Mouse (Mus musculus): ENCODE results near the gene Pik3c2b. TPM values are rescaled to one million over a fixed set of nuclear protein-coding genes. Genes with fewer than 3 reads are reported as not detected.
"Not testable (repeated sequence)": the region's sequence is repeated elsewhere in the genome, so short reads cannot be mapped to it uniquely, and the experiment has no call there.

Pik3c2b gene
- polyA plus RNA-seq, 1 experiment from 2014 or later, result 8.3 TPM

DNA sequence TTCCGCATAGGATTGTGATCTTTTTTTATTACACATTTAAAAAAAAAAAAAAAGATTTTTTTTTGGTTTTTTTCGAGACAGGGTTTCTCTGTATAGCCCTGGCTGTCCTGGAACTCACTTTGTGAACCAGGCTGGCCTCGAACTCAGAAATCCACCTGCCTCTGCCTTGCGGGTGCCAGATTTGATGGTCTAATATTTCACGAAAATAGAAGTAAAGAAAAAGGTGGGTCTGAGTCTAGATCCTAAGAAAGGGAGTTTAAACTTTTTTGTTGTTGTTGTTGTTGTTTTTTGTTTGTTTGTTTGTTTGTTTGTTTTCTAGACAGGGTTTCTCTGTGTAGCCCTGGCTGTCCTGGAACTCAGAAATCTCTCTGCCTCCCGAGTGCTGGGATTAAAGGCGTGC is 10.8 kb upstream of the Pik3c2b start:
- not testable (repeated sequence) for H3K27ac ChIP-seq; H3K9ac ChIP-seq; H3K4me2 ChIP-seq; H3K27me3 ChIP-seq (replicated peaks); H3K4me3 ChIP-seq (replicated peaks); ATAC-seq (ENCODE audit: insufficient read depth, low FRiP score, low read depth); H3K9me3 ChIP-seq; H3K36me3 ChIP-seq; H3K4me1 ChIP-seq
- WGBS, result 74% methylated on average over 7 of the region's 7 CpGs

DNA sequence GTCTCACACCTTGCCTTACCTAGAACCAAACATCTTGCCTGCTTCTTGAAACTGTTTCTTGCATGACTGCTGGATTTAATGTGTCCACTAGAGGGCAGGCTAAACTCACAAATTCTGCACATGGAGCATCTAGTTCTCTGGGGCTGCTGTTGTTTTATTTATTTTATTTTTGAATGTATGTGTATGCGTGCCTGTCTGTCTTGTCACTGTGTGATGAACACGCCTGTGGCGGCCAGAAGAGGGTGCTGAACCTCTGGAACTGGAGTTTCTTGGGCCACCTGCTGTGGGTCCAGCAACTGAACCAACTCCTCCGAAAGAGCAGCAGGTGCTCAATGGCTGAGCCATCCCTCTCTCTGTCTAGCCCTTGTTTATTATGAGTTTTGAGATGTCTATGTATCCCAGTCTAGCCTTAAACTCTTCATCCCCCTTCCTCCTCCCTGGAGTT is 5.9 kb upstream of the Pik3c2b start:
- Histone ChIP-seq H3K9ac (no peak overlapping the region), H3K4me3 (replicated peaks) (no peak overlapping the region), H3K9me3 (no peaks in the 10 kb centered on the region), H3K36me3 (no peaks in the 10 kb centered on the region), H3K4me1 (no peaks in the 10 kb centered on the region), H3K4me2 (no peak overlapping the region), H3K27me3 (replicated peaks) (no peaks in the 10 kb centered on the region), H3K27ac (no peak overlapping the region)
- ATAC-seq (ENCODE audit: insufficient read depth, low FRiP score, low read depth), result peak; percentile 52; the same call in 1 of the 2 replicates
- 22% methylated on average over 4 of the region's 4 CpGs for WGBS

DNA sequence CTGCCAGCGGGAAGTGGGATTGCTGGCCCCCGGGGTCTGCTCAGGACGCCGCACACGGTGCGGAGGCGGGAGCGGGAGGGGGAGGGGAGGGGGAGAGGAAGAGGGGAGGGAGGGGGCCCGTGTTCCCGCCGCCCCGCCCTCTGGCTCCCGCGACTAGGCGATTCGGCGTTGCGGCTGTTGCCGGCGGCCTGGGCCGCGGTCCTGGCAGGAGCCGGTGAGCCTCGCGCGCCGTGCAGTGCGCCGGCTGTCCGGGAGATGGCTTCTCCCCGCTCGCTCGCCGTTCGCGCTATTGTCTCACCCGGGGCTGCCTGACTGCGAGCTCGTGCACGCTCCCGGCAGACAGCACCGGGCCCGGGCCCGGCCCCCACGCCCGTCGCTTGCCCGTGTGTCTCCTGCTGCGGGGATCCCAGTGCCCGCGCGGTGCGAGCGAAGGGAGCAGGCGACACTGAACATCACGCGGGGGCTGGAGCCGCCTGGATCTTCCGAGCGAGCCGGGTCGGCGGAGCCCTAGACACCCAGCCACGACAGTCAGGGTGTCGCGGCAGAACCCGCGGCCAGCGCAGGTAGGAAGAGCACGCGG is 484 bp downstream of the Pik3c2b start:
- WGBS, result under 1% methylated on average over 68 of the region's 71 CpGs
- H3K27me3 ChIP-seq (replicated peaks), result no peaks in the 10 kb centered on the region
- peak overlapping the region; percentile 87 for H3K4me2 ChIP-seq
- peak overlapping the region; percentile 56 for H3K9ac ChIP-seq
- H3K27ac ChIP-seq, result peak overlapping the region; percentile 84
- ATAC-seq (ENCODE audit: insufficient read depth, low FRiP score, low read depth), result peak; percentile 80
- no peaks in the 10 kb centered on the region for H3K9me3 ChIP-seq
- peak overlapping the region; percentile 58 for H3K4me3 ChIP-seq (replicated peaks)
- H3K36me3 ChIP-seq, result no peaks in the 10 kb centered on the region
- peaks cover 22% of the 10 kb centered on the region for H3K4me1 ChIP-seq

DNA sequence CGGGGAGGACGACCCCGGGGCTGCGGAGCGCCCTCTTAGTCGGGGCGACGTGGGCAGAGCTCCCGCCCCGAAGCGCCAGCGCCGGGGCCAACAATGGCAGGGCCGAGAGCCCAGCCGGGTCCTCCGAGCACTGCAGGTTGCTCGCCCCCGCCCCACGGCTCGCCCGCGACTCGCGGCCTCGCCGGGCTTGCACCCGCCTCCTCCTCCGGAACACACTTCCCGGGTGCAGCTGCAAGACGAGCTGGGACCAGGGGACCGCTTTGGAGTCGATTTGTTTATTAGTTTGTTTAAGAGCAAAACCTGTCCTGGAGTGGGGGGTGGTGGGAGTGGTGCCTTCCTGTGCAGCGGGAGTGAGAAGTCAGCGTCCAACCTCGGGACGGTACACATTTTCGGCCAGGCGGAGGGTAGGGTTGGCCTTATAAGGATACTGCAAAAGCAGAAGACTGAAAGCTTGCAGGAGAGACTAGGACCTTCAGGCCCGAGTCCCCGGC is 1.0 kb downstream of the Pik3c2b start:
- Histone ChIP-seq H3K4me3 (replicated peaks) (peak overlapping the region; percentile 58), H3K27me3 (replicated peaks) (no peaks in the 10 kb centered on the region), H3K9me3 (no peaks in the 10 kb centered on the region), H3K4me1 (peaks cover 22% of the 10 kb centered on the region), H3K27ac (peak overlapping the region; percentile 84), H3K36me3 (no peaks in the 10 kb centered on the region), H3K4me2 (peak overlapping the region; percentile 87), H3K9ac (peak overlapping the region; percentile 56)
- ATAC-seq (ENCODE audit: insufficient read depth, low FRiP score, low read depth), result peak; percentile 62
- WGBS, result under 1% methylated on average over 40 of the region's 40 CpGs

DNA sequence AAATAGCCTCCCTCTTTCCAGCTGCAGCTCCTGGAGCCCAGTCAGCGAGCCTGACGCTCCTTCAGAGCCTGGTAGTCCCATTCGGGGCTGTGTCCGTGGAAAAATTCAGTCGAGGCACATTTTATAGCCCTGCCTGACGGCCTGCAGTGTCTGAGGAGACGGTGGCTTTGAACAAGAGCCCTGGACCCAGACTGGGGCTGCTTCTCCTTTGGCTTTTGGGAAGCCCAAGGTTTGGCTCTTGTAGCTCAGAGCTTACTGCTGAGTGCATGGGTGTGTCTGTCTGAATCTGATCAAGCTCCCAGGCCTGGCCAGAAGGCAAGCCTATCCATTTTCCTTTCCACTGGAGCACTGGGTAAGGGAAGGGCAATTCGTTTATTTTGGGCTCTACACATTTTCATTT is 2.1 kb downstream of the Pik3c2b start:
- Histone ChIP-seq H3K9ac (no peak overlapping the region; the same call in 1 of the 2 replicates), H3K36me3 (no peaks in the 10 kb centered on the region), H3K4me2 (peak overlapping the region; percentile 87), H3K9me3 (no peaks in the 10 kb centered on the region), H3K27me3 (replicated peaks) (no peaks in the 10 kb centered on the region), H3K4me1 (peaks cover 27% of the 10 kb centered on the region), H3K4me3 (replicated peaks) (peak overlapping the region; percentile 58), H3K27ac (peak overlapping the region; percentile 84; the same call in 1 of the 2 replicates)
- no peak for ATAC-seq (ENCODE audit: insufficient read depth, low FRiP score, low read depth)
- 52% methylated on average over 8 of the region's 8 CpGs for WGBS

DNA sequence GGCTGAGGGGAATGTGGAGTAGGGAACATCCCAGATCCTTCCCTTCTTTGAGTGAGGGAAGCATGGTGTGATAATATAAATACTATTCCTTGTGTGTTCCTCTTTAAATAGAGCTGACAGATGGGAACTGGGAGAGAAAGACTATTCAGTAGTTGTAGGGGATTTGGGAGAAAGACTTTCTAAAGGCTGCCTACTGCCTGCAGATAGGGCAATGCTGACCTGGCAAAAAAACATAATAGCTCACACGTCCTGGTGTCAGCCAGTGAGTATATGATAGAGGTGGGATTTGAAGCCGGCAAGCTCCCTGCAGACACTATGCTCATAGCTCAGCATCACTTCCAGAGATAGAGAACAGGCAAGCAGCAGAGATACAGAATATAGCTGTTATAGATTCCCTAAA is 3.2 kb downstream of the Pik3c2b start:
- H3K27ac ChIP-seq, result no peak overlapping the region
- 51% methylated on average over 2 of the region's 2 CpGs for WGBS

DNA sequence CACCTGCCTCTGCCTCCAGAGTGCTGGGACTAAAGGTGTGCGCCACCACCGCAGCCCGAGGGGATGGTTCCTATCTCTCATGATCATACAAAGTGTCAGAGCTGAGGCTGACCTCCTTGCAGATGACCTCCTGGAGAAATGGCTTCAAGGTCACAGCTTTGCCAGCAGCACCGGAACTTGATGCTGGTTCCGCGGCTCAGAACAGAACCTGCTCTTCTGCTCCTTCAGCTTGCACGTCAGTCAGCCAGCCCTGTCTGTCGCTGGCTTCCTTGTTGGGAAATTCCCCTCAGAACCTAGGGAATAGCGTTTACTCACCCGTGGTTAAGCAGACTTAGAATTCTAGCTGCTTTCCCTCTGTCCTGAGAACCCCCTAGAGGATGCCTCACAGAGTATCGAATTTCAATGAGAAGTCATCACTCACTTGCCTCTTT is 4.5 kb downstream of the Pik3c2b start:
- Histone ChIP-seq H3K4me3 (replicated peaks) (no peak overlapping the region), H3K4me2 (no peak overlapping the region), H3K36me3 (no peaks in the 10 kb centered on the region), H3K9me3 (no peaks in the 10 kb centered on the region), H3K27ac (no peak overlapping the region), H3K4me1 (peaks cover 28% of the 10 kb centered on the region), H3K27me3 (replicated peaks) (no peaks in the 10 kb centered on the region), H3K9ac (no peak overlapping the region)
- WGBS, result 31% methylated on average over 11 of the region's 11 CpGs
- no peak for ATAC-seq (ENCODE audit: insufficient read depth, low FRiP score, low read depth)

More for the DNA sequence above, 3.2 kb downstream of the Pik3c2b start:
- ATAC-seq (ENCODE audit: insufficient read depth, low FRiP score, low read depth), result no peak
- Histone ChIP-seq H3K27me3 (replicated peaks) (no peaks in the 10 kb centered on the region), H3K36me3 (no peaks in the 10 kb centered on the region), H3K4me1 (peaks cover 27% of the 10 kb centered on the region), H3K4me2 (no peak overlapping the region), H3K4me3 (replicated peaks) (no peak overlapping the region), H3K9ac (no peak overlapping the region), H3K9me3 (no peaks in the 10 kb centered on the region)

DNA sequence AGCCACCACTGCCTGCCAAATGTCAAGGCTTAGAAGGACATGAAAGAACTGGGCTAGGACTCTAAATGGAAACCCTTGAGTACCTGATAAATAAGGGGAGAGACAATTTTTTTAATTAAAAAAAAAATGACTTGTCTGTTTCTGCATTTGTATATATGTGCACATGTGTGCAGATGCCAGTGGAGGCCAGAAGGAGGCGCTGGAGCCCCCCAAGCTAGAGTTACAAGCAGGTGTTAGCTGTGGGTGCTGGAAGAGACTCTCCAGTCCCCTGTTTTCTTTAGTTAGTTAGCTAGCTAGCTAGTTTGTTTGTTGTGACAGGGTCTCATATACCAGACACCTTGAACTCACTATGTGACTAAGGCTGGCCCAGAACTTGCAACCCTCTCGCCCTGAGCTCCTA is 6.4 kb downstream of the Pik3c2b start:
- H3K36me3 ChIP-seq, result no peaks in the 10 kb centered on the region
- H3K4me2 ChIP-seq, result no peak overlapping the region
- no peak overlapping the region for H3K4me3 ChIP-seq (replicated peaks)
- no peaks in the 10 kb centered on the region for H3K27me3 ChIP-seq (replicated peaks)
- ATAC-seq (ENCODE audit: insufficient read depth, low FRiP score, low read depth), result no peak
- H3K4me1 ChIP-seq, result peaks cover 24% of the 10 kb centered on the region
- no peaks in the 10 kb centered on the region for H3K9me3 ChIP-seq
- WGBS, result 94% methylated on average over 2 of the region's 2 CpGs
- H3K9ac ChIP-seq, result no peak overlapping the region
- H3K27ac ChIP-seq, result no peak overlapping the region

DNA sequence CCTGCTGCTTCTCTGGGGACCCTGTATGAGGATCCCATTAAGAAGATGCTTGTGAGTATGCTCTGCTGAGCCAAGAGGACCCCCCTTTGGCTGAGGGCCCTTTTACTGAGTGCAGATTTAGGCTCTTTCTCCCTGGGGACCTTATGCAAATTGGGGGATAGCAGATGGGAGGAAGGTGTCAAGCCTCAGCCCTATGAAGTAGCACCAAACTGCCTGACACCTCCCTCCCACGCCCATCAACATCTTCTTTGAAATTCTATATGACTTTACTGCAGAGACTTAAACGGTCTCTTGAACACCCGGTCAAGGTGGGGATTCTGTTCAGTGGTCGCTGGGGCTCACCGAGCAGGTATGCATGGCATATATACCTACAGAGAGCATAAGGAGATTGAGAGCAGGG is 7.6 kb downstream of the Pik3c2b start:
- 49% methylated on average over 5 of the region's 5 CpGs for WGBS
- Histone ChIP-seq H3K9ac (no peak overlapping the region), H3K4me1 (peaks cover 25% of the 10 kb centered on the region), H3K27me3 (replicated peaks) (no peaks in the 10 kb centered on the region), H3K27ac (no peak overlapping the region), H3K9me3 (no peaks in the 10 kb centered on the region), H3K4me2 (no peak overlapping the region), H3K36me3 (no peaks in the 10 kb centered on the region), H3K4me3 (replicated peaks) (no peak overlapping the region)
- no peak for ATAC-seq (ENCODE audit: insufficient read depth, low FRiP score, low read depth)

DNA sequence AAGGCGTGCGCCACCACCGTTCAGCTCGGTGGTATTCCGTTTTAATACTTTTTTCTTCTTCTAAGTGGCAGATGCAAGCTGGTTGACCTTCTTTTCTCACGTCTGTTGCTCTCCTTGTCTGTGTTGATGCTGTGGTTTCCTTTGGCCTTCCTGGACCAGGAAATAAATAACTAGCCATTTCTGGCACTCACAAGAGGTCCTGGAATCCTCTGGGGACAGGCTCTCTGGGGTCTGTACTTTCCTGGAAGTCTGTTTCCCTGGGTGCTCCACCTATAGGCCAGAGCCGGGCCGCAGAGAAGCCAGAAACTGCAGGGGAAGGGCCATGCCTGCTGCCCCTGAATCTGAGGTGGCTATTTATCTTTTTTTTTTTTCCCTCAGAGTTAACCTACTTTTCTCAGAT is 8.9 kb downstream of the Pik3c2b start:
- 66% methylated on average over 8 of the region's 8 CpGs for WGBS
- peaks cover 25% of the 10 kb centered on the region for H3K4me1 ChIP-seq
- no peak overlapping the region for H3K27ac ChIP-seq
- H3K4me3 ChIP-seq (replicated peaks), result no peak overlapping the region
- H3K4me2 ChIP-seq, result no peak overlapping the region
- H3K27me3 ChIP-seq (replicated peaks), result no peaks in the 10 kb centered on the region
- no peaks in the 10 kb centered on the region for H3K36me3 ChIP-seq
- ATAC-seq (ENCODE audit: insufficient read depth, low FRiP score, low read depth), result no peak
- H3K9me3 ChIP-seq, result no peaks in the 10 kb centered on the region
- H3K9ac ChIP-seq, result no peak overlapping the region

DNA sequence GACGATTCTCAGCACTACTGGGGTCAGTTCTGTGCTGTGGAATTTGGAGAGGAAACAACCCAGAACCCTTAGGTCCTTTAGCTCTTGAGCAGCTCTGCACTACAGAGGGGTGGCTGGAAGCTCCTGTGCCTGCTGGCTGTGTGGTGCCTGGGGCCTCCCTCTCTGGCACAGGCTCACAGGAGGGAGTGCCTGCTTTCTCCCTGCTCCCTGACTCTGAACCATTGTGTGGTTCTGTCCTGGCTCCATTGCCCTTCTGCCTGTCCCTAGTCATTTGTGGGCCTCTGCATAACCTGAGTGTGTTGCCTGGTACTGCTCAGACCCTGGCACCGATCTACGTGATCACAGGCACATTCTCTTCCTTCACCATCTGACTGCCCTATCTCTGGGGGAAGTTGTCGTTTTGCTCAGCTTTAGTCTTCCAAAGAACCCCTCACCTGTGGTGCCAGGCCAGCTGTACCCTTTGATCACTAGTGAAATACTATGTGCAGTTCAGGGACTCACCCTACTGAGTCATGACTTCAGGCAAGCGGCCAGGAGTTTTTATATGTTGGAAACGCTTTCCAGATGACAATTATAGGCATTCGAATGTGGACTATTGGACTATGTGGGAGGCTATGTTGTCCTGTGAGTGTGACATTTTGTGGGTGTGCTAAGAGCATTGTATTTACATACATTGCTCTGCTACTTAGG is 12.0 kb downstream of the Pik3c2b start:
- Histone ChIP-seq H3K9me3 (no peaks in the 10 kb centered on the region), H3K9ac (no peak overlapping the region), H3K27ac (peak overlapping the region; percentile 72), H3K4me2 (no peak overlapping the region), H3K27me3 (replicated peaks) (no peaks in the 10 kb centered on the region), H3K4me1 (peaks cover 24% of the 10 kb centered on the region), H3K4me3 (replicated peaks) (no peak overlapping the region), H3K36me3 (no peaks in the 10 kb centered on the region)
- peak; percentile 52 for ATAC-seq (ENCODE audit: insufficient read depth, low FRiP score, low read depth)
- WGBS, result 50% methylated on average over 7 of the region's 7 CpGs

DNA sequence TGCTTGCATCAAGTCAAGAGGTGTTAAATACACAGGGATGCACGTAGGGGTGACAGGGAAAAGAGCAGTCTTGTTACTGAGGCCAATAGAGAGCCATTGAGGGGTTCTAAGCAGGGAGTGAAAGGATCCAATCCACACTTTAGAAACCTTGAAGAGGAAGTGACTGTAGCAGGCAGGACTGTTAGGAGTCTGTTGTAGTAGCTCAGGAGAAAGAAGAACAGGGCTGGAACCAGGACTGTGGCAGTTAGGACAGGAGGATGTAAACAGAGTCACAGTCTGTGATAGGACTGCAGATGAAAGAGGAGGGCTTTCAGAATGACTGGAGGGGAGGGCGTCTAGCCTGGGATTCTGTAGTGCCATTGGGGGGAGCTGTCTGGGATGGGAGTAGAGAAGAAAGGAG is 14.1 kb downstream of the Pik3c2b start:
- Histone ChIP-seq H3K4me2 (no peak overlapping the region), H3K36me3 (no peaks in the 10 kb centered on the region), H3K4me1 (peaks cover 24% of the 10 kb centered on the region), H3K4me3 (replicated peaks) (no peak overlapping the region), H3K9me3 (no peaks in the 10 kb centered on the region), H3K9ac (no peak overlapping the region), H3K27ac (no peak overlapping the region), H3K27me3 (replicated peaks) (no peaks in the 10 kb centered on the region)
- WGBS, result 49% methylated on average over 2 of the region's 2 CpGs
- ATAC-seq (ENCODE audit: insufficient read depth, low FRiP score, low read depth), result no peak

Measured in stomach, embryonic 15.5 days (tissue).